Mouse (Mus musculus): ENCODE measurements around the gene Ctnna3. TPM values are rescaled to one million over a fixed set of nuclear protein-coding genes. Genes with fewer than 3 reads are reported as not detected.
"Not testable (repeated sequence)": the region's sequence is repeated elsewhere in the genome, so short reads cannot be mapped to it uniquely, and the experiment has no call there.

Gene Ctnna3
- polyA plus RNA-seq, 1 experiment from 2014 or later, result not detected

GRCm38 (mm10) chr10:64940975-64941374, 1511.1 kb downstream of the Ctnna3 start:
- H3K4me1 ChIP-seq (replicated peaks; ENCODE audit: control insufficient read depth, insufficient read depth, low read length), result no peaks in the 10 kb centered on the region
- no peaks in the 10 kb centered on the region for H3K36me3 ChIP-seq (ENCODE audit: control insufficient read depth, insufficient read depth, low read length)
- DNase-seq (ENCODE audit: low spot score), result no peak
- H3K4me2 ChIP-seq (ENCODE audit: low read depth, low read length, severe bottlenecking), result no peak overlapping the region
- ATAC-seq (replicated peaks; ENCODE audit: low FRiP score), result no peak
- no peaks in the 10 kb centered on the region for H3K9me3 ChIP-seq (ENCODE audit: control insufficient read depth, low read length)
- H3K27ac ChIP-seq (ENCODE audit: low read depth, low read length), result no peak overlapping the region
- no peaks in the 10 kb centered on the region for H3K27me3 ChIP-seq (ENCODE audit: control insufficient read depth, insufficient read depth, low read length)
- WGBS, result 88% methylated on average over 7 of the region's 7 CpGs
- H3K4me3 ChIP-seq (ENCODE audit: low read depth, low read length), result no peak overlapping the region
- no peak overlapping the region for H3K9ac ChIP-seq (ENCODE audit: low read length)

DNA sequence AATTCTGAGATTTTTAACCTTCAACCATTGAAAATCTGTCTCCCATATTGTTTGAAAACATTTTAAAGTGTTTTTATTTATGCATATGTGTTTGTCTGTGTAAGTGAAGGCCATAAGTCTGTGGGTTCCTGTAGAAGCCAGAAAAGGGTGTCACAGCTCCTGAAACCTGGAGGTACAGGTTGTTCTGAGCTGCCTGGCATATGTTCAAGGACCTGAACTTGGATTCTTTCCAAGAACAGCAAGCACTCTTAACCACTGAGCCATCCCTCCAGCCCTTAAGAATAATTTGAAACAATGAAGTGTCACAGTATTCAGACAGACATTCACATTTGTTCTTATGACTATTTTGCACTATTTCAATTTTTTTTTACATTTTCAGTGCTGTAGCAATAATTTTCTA, 1528.5 kb downstream of the Ctnna3 start:
- Histone ChIP-seq H3K4me1 (replicated peaks; ENCODE audit: control insufficient read depth, insufficient read depth, low read length) (no peaks in the 10 kb centered on the region), H3K4me2 (ENCODE audit: low read depth, low read length, severe bottlenecking) (no peak overlapping the region), H3K9ac (ENCODE audit: low read length) (no peak overlapping the region), H3K4me3 (ENCODE audit: low read depth, low read length) (no peak overlapping the region), H3K27ac (ENCODE audit: low read depth, low read length) (no peak overlapping the region), H3K27me3 (ENCODE audit: control insufficient read depth, insufficient read depth, low read length) (no peaks in the 10 kb centered on the region), H3K9me3 (ENCODE audit: control insufficient read depth, low read length) (no peaks in the 10 kb centered on the region), H3K36me3 (ENCODE audit: control insufficient read depth, insufficient read depth, low read length) (no peaks in the 10 kb centered on the region)
- ATAC-seq (replicated peaks; ENCODE audit: low FRiP score), result no peak
- no peak for DNase-seq (ENCODE audit: low spot score)

DNA sequence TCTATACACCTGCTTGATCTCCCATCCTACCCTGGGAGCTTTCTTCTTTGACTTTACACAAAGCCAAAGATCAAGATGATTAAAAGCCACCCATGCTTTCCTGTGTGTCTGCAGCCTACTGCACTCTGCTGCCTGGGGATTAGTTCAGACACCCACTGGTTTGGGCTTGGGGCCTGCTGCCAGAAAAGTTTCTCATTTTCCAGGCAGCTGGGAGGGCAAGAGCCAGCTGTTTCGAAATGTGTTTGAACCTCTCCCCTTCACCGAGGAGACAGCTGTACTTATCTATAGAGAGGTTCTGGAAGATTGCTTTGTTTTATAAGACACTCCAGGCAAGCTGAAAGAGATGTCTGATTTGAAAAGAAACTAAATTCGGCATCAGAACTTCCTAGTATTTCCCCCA, 1563.0 kb downstream of the Ctnna3 start:
- WGBS, result 42% methylated on average over 3 of the region's 3 CpGs
- no peaks in the 10 kb centered on the region for H3K36me3 ChIP-seq (ENCODE audit: control insufficient read depth, insufficient read depth, low read length)
- no peak overlapping the region for H3K27ac ChIP-seq (ENCODE audit: low read depth, low read length)
- ATAC-seq (replicated peaks; ENCODE audit: low FRiP score), result no peak
- no peaks in the 10 kb centered on the region for H3K9me3 ChIP-seq (ENCODE audit: control insufficient read depth, low read length)
- no peak overlapping the region for H3K9ac ChIP-seq (ENCODE audit: low read length)
- no peak overlapping the region for H3K4me3 ChIP-seq (ENCODE audit: low read depth, low read length)
- DNase-seq (ENCODE audit: low spot score), result no peak
- no peaks in the 10 kb centered on the region for H3K4me1 ChIP-seq (replicated peaks; ENCODE audit: control insufficient read depth, insufficient read depth, low read length)
- no peaks in the 10 kb centered on the region for H3K27me3 ChIP-seq (ENCODE audit: control insufficient read depth, insufficient read depth, low read length)
- no peak overlapping the region for H3K4me2 ChIP-seq (ENCODE audit: low read depth, low read length, severe bottlenecking)

DNA sequence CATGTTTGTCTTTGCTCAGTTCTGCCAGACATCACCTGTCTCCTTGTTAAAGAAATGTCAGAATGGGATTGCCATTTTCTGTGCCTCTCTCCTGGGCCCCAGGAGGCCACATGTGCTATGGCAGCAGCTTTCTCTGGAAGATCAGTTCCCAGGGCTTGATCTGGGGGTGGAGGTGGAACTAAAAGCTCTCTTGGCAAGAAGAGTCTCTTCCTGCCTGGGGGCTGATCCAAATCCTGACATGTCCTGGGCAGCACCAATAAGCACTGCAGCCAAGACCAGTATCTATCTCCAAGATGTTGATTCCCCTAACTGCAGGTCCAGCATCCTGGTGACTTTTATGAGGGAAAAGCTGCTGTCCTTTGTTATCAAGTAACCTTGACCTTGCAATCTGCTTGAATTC, 1583.6 kb downstream of the Ctnna3 start:
- Histone ChIP-seq H3K9me3 (ENCODE audit: control insufficient read depth, low read length) (no peaks in the 10 kb centered on the region), H3K36me3 (ENCODE audit: control insufficient read depth, insufficient read depth, low read length) (no peaks in the 10 kb centered on the region), H3K4me2 (ENCODE audit: low read depth, low read length, severe bottlenecking) (no peak overlapping the region), H3K27me3 (ENCODE audit: control insufficient read depth, insufficient read depth, low read length) (no peaks in the 10 kb centered on the region), H3K9ac (ENCODE audit: low read length) (no peak overlapping the region), H3K4me1 (replicated peaks; ENCODE audit: control insufficient read depth, insufficient read depth, low read length) (no peaks in the 10 kb centered on the region), H3K27ac (ENCODE audit: low read depth, low read length) (no peak overlapping the region), H3K4me3 (ENCODE audit: low read depth, low read length) (no peak overlapping the region)
- DNase-seq (ENCODE audit: low spot score) (no peak), ATAC-seq (replicated peaks; ENCODE audit: low FRiP score) (no peak)

DNA sequence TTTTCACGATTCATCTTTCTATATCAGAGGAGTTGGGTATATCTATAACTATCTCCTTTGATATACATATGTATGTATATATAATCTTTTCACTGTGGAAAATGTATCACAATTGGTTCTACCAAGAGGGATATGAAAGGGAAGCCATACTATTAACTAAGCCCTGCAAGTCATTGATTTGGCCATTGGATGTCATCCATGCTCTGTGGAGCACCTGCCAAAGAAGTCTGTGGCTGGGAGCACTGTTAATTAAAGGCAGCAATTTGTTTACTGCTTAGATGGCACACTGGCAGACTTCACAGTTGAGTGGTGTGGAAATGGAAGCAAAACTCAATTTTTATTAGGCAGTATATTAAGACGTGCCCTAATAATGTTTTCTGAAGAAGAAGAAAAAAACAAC, 1592.8 kb downstream of the Ctnna3 start:
- Histone ChIP-seq H3K4me2 (ENCODE audit: low read depth, low read length, severe bottlenecking) (no peak overlapping the region), H3K9ac (ENCODE audit: low read length) (no peak overlapping the region), H3K4me3 (ENCODE audit: low read depth, low read length) (no peak overlapping the region), H3K27ac (ENCODE audit: low read depth, low read length) (no peak overlapping the region), H3K27me3 (ENCODE audit: control insufficient read depth, insufficient read depth, low read length) (no peaks in the 10 kb centered on the region), H3K36me3 (ENCODE audit: control insufficient read depth, insufficient read depth, low read length) (no peaks in the 10 kb centered on the region), H3K4me1 (replicated peaks; ENCODE audit: control insufficient read depth, insufficient read depth, low read length) (no peaks in the 10 kb centered on the region), H3K9me3 (ENCODE audit: control insufficient read depth, low read length) (no peaks in the 10 kb centered on the region)
- 86% methylated on average over 2 of the region's 2 CpGs for WGBS
- ATAC-seq (replicated peaks; ENCODE audit: low FRiP score) (no peak), DNase-seq (ENCODE audit: low spot score) (no peak)

DNA sequence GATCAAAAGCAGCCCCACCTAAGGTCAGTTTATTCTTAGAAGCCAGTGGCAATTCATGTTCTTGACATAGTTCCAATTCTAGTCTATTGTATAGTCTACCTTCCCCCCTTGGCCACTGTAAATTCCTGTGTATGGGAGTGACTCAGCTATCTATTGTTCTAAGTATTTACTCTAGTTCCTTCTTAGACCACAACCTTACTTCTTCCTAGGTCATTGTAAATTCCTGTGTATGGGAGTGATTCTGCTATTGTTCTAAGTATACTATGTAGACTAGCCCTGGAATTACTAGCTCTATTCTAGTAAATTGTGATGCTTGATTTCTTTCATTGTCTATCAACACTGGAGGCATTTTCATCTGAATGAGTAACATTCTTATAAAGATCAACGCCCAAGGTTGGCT, 1603.6 kb downstream of the Ctnna3 start:
- WGBS, result 71% methylated on average over 1 of the region's 1 CpGs
- H3K9me3 ChIP-seq (ENCODE audit: control insufficient read depth, low read length); ATAC-seq (replicated peaks; ENCODE audit: low FRiP score); H3K4me2 ChIP-seq (ENCODE audit: low read depth, low read length, severe bottlenecking); H3K27ac ChIP-seq (ENCODE audit: low read depth, low read length); H3K9ac ChIP-seq (ENCODE audit: low read length); H3K36me3 ChIP-seq (ENCODE audit: control insufficient read depth, insufficient read depth, low read length); H3K27me3 ChIP-seq (ENCODE audit: control insufficient read depth, insufficient read depth, low read length); H3K4me3 ChIP-seq (ENCODE audit: low read depth, low read length); H3K4me1 ChIP-seq (replicated peaks; ENCODE audit: control insufficient read depth, insufficient read depth, low read length); DNase-seq (ENCODE audit: low spot score): not testable (repeated sequence)

Other genes with a start within 250 kb of the Ctnna3 start
- gene Mypn, start 226.1 kb upstream of the Ctnna3 start, polyA plus RNA-seq (2014; fragmentation: Nextera tagmentation; extraction: Ambion mirVana), result not detected in 2 replicates
- gene Herc4, start 186.3 kb upstream of the Ctnna3 start, polyA plus RNA-seq (2014; fragmentation: Nextera tagmentation; extraction: Ambion mirVana), result 51.0 and 55.3 TPM in 2 replicates
- 9.1 and 9.3 TPM in 2 replicates for gene Sirt1, start 48.4 kb upstream of the Ctnna3 start, polyA plus RNA-seq (2014; fragmentation: Nextera tagmentation; extraction: Ambion mirVana)
- 6.4 and 8.7 TPM in 2 replicates for gene Dnajc12, start 47.7 kb upstream of the Ctnna3 start, polyA plus RNA-seq (2014; fragmentation: Nextera tagmentation; extraction: Ambion mirVana)
- not detected in 2 replicates for gene Gm7075, start 8.3 kb upstream of the Ctnna3 start, polyA plus RNA-seq (2014; fragmentation: Nextera tagmentation; extraction: Ambion mirVana)

Measured in forebrain, embryonic 11.5 days (tissue).